Mouse (Mus musculus): ENCODE data around the gene Stxbp1.

Stxbp1 gene

GRCm38 (mm10) chr2:32846805-32847467, at the start of gene Stxbp1:
Gene Stxbp1, minus strand, starts transcription at chr2:32847245.
- peak; percentile 85 for DNase-seq (ENCODE audit: low read depth, low spot score)

GRCm38 (mm10) chr2:32896507-32897147, 49.6 kb upstream of the Stxbp1 start:
- DNase-seq (ENCODE audit: low read depth, low spot score) = no peak

GRCm38 (mm10) chr2:32895606-32896106, 48.6 kb upstream of the Stxbp1 start:
- no peak for DNase-seq (ENCODE audit: low read depth, low spot score)

- DNase-seq (ENCODE audit: low read depth, low spot score) = no peak
Measured at GRCm38 (mm10) chr2:32894097-32894496, 47.1 kb upstream of the Stxbp1 start.

- DNase-seq (ENCODE audit: low read depth, low spot score) = no peak
Measured at GRCm38 (mm10) chr2:32892490-32892889, 45.4 kb upstream of the Stxbp1 start.

- no peak for DNase-seq (ENCODE audit: low read depth, low spot score)
Measured at GRCm38 (mm10) chr2:32891278-32891677, 44.2 kb upstream of the Stxbp1 start.

GRCm38 (mm10) chr2:32890280-32890679, 43.2 kb upstream of the Stxbp1 start:
- no peak for DNase-seq (ENCODE audit: low read depth, low spot score)

- no peak for DNase-seq (ENCODE audit: low read depth, low spot score)
Measured at GRCm38 (mm10) chr2:32888551-32888950, 41.5 kb upstream of the Stxbp1 start.

GRCm38 (mm10) chr2:32888029-32888428, 41.0 kb upstream of the Stxbp1 start:
- no peak for DNase-seq (ENCODE audit: low read depth, low spot score)

- DNase-seq (ENCODE audit: low read depth, low spot score) = no peak
Measured at GRCm38 (mm10) chr2:32884745-32885144, 37.7 kb upstream of the Stxbp1 start.

- DNase-seq (ENCODE audit: low read depth, low spot score) = no peak
Measured at GRCm38 (mm10) chr2:32882283-32883043, 35.4 kb upstream of the Stxbp1 start.

- DNase-seq (ENCODE audit: low read depth, low spot score) = no peak
Measured at GRCm38 (mm10) chr2:32881723-32882122, 34.7 kb upstream of the Stxbp1 start.

- no peak for DNase-seq (ENCODE audit: low read depth, low spot score)
Measured at GRCm38 (mm10) chr2:32881054-32881453, 34.0 kb upstream of the Stxbp1 start.

GRCm38 (mm10) chr2:32879593-32879992, 32.5 kb upstream of the Stxbp1 start:
- no peak for DNase-seq (ENCODE audit: low read depth, low spot score)

- DNase-seq (ENCODE audit: low read depth, low spot score) = no peak
Measured at GRCm38 (mm10) chr2:32878396-32878795, 31.4 kb upstream of the Stxbp1 start.

GRCm38 (mm10) chr2:32877761-32878393, 30.8 kb upstream of the Stxbp1 start:
- DNase-seq (ENCODE audit: low read depth, low spot score) = no peak

- DNase-seq (ENCODE audit: low read depth, low spot score) = no peak
Measured at GRCm38 (mm10) chr2:32877303-32877702, 30.3 kb upstream of the Stxbp1 start.

- DNase-seq (ENCODE audit: low read depth, low spot score) = no peak
Measured at GRCm38 (mm10) chr2:32876490-32877302, 29.7 kb upstream of the Stxbp1 start.

GRCm38 (mm10) chr2:32875675-32876489, 28.8 kb upstream of the Stxbp1 start, which contains the start of gene Fam129b:
Gene Fam129b, plus strand, starts transcription at chr2:32876114.
- DNase-seq (ENCODE audit: low read depth, low spot score) = peak; percentile 82

Measured in embryo, embryonic 11.5 days (tissue).